Mouse (Mus musculus): ENCODE measurements around the gene Gm8897. TPM values are rescaled to one million over a fixed set of nuclear protein-coding genes. Genes with fewer than 3 reads are reported as not detected.
"Not testable (repeated sequence)": the region's sequence is repeated elsewhere in the genome, so short reads cannot be mapped to it uniquely, and the experiment has no call there.

The Gm8897 gene
- not detected in 2 replicates for total RNA-seq (2021)
- long read RNA-seq = 0 reads

DNA sequence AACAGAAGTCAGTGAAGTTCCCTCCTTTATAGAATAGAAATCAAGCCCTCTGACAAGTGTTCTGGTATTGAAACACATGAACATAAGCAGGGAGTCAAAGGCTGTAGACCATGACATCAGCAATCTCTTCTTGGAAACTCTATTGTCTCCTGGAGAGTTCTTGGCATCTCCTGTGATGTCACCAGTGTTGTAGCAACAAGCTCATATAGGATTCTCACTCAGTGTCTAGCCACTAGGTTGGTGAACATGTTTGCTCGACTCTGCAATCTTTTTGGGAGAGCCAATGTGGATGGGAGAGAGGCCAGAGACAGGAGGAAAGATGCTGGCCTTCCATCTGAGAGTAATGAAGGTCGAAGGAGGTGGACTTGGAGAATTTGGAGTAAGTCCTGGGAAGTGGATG lies at the start of gene Gm8897:
Gene Gm8897 (plus strand): TSS at position 301 of the 400 bp plus-strand sequence.
- DNase-seq = not testable (repeated sequence)

GRCm38 (mm10) chr5:11416691-11417090 lies 473 bp downstream of the Gm8897 start:
- not testable (repeated sequence) for DNase-seq

Other genes starting within 250 kb of the Gm8897 start
- gene Gm5861, start 233.3 kb upstream of the Gm8897 start, total RNA-seq (2021) = not detected in 2 replicates
- not detected in 2 replicates for gene Gm8890, start 160.4 kb upstream of the Gm8897 start, total RNA-seq (2021)
- not detected in 2 replicates for gene Speer1, start 74.9 kb upstream of the Gm8897 start, total RNA-seq (2021)
- gene Gm8906, start 86.3 kb downstream of the Gm8897 start, total RNA-seq (2021) = not detected in 2 replicates
- gene Gm6460, start 178.5 kb downstream of the Gm8897 start, total RNA-seq (2021) = not detected in 2 replicates

Measured in adrenal gland, postnatal 25 days (tissue).